Mouse (Mus musculus) forebrain, embryonic 16.5 days (tissue): ENCODE measurements around the gene Olfr65. TPM values are rescaled to one million over a fixed set of nuclear protein-coding genes. Genes with fewer than 3 reads are reported as not detected.

Experiments
- polyA plus RNA-seq: library from polyadenylated mRNA; unstranded; fragments of >200 nt; fragmentation: Nextera tagmentation; extraction: Ambion mirVana; gene quantifications from 2 replicates; pipeline ENCODE4 v1.2.1, GENCODE M21; 2015

The Olfr65 gene
- polyA plus RNA-seq, 1 experiment from 2014 or later, result not detected

Other genes starting within 250 kb of the Olfr65 start
- not detected in 2 replicates for gene Olfr623, start 239.8 kb upstream of the Olfr65 start, polyA plus RNA-seq
- not detected in 2 replicates for gene Olfr624, start 232.3 kb upstream of the Olfr65 start, polyA plus RNA-seq
- gene Olfr625-ps1, start 220.8 kb upstream of the Olfr65 start, polyA plus RNA-seq, result not detected in 2 replicates
- gene Olfr243, start 188.8 kb upstream of the Olfr65 start, polyA plus RNA-seq, result not detected in 2 replicates
- gene Olfr628, start 173.1 kb upstream of the Olfr65 start, polyA plus RNA-seq, result not detected in 2 replicates
- not detected in 2 replicates for gene Olfr629, start 158.5 kb upstream of the Olfr65 start, polyA plus RNA-seq
- gene Olfr630, start 146.2 kb upstream of the Olfr65 start, polyA plus RNA-seq, result not detected in 2 replicates
- not detected in 2 replicates for gene Olfr69, start 131.9 kb upstream of the Olfr65 start, polyA plus RNA-seq
- not detected in 2 replicates for gene Olfr68, start 123.8 kb upstream of the Olfr65 start, polyA plus RNA-seq
- gene Olfr67, start 111.7 kb upstream of the Olfr65 start, polyA plus RNA-seq, result not detected in 2 replicates
- gene Hbb-bt, start 89.5 kb upstream of the Olfr65 start, polyA plus RNA-seq, result 1,171 and 1,472 TPM in 2 replicates
- 3,869 and 4,747 TPM in 2 replicates for gene Hbb-bs, start 75.4 kb upstream of the Olfr65 start, polyA plus RNA-seq
- gene Hbb-bh2, start 63.0 kb upstream of the Olfr65 start, polyA plus RNA-seq, result not detected in 2 replicates
- gene Hbb-bh1, start 60.3 kb upstream of the Olfr65 start, polyA plus RNA-seq, result 0.43 TPM in 1 of 2 replicates, not detected in the other
- 24.4 and 25.7 TPM in 2 replicates for gene Hbb-y, start 50.3 kb upstream of the Olfr65 start, polyA plus RNA-seq
- not detected in 2 replicates for gene Olfr66, start 17.2 kb upstream of the Olfr65 start, polyA plus RNA-seq
- gene Olfr64, start 9.0 kb upstream of the Olfr65 start, polyA plus RNA-seq, result not detected in 2 replicates
- gene Olfr631, start 25.3 kb downstream of the Olfr65 start, polyA plus RNA-seq, result not detected in 2 replicates
- gene Olfr632, start 30.9 kb downstream of the Olfr65 start, polyA plus RNA-seq, result not detected in 2 replicates
- gene Olfr633, start 41.0 kb downstream of the Olfr65 start, polyA plus RNA-seq, result not detected in 2 replicates
- gene Olfr635, start 67.7 kb downstream of the Olfr65 start, polyA plus RNA-seq, result not detected in 2 replicates
- not detected in 2 replicates for gene Olfr638, start 95.3 kb downstream of the Olfr65 start, polyA plus RNA-seq
- not detected in 2 replicates for gene Olfr639, start 113.8 kb downstream of the Olfr65 start, polyA plus RNA-seq
- gene Olfr640, start 122.1 kb downstream of the Olfr65 start, polyA plus RNA-seq, result not detected in 2 replicates
- not detected in 2 replicates for gene Olfr641, start 132.0 kb downstream of the Olfr65 start, polyA plus RNA-seq
- gene Olfr642, start 149.2 kb downstream of the Olfr65 start, polyA plus RNA-seq, result not detected in 2 replicates
- gene 4930516K23Rik, start 158.0 kb downstream of the Olfr65 start, polyA plus RNA-seq, result not detected in 2 replicates
- gene Olfr644, start 168.4 kb downstream of the Olfr65 start, polyA plus RNA-seq, result not detected in 2 replicates
- not detected in 2 replicates for gene Olfr645, start 182.0 kb downstream of the Olfr65 start, polyA plus RNA-seq
- not detected in 2 replicates for gene Olfr646, start 201.4 kb downstream of the Olfr65 start, polyA plus RNA-seq
- not detected in 2 replicates for gene Ubqln5, start 226.3 kb downstream of the Olfr65 start, polyA plus RNA-seq
- gene Olfr643, start 233.9 kb downstream of the Olfr65 start, polyA plus RNA-seq, result not detected in 2 replicates
- 0.10 TPM in 1 of 2 replicates, not detected in the other for gene Ubqln3, start 239.8 kb downstream of the Olfr65 start, polyA plus RNA-seq
- gene Ubqlnl, start 247.1 kb downstream of the Olfr65 start, polyA plus RNA-seq, result not detected in 2 replicates